ENCODE assay signal across 23 mouse cellular contexts in the genomic region with DNA sequence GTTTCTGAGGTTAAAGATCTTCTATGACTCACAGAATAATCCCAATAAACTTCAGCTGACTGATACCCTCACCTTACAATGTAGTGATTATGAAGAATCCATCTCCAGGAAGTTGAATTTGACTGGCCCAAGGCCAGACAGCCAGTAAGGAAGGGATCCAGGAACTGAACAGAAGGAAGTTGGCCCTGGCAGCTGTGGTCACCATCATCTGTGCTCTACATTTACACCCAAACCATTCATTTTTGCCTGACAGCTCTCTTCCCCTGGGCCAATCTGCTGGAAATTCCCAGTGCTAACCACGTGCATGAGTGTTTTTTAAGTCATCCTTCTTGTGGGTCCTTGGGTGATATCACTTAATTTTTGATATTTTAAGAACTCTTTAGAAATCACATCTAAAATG.
DNase-seq lines count a peak whose midpoint lies in the region; ATAC-seq and TF ChIP-seq lines count a peak whose summit lies in the region.
"Had no signal": no experiment of that assay in that cellular context is flagged by ENCODE, and none has a peak within 500 bp of the region (broad histone marks: within the 10 kb centered on the region; RNA-seq: fewer than 3 reads in every experiment).

No protein-coding gene starts in this region.

- TF ChIP-seq CTCF in kidney, adult 2 months (conservative IDR thresholded peaks at IDR 0.05; ENCODE audit: insufficient read depth, insufficient read length, low read depth, low read length) = no peak
- TF ChIP-seq CTCF in kidney, postnatal 0 days (IDR thresholded peaks at IDR 0.05; ENCODE audit: low read depth) = no peak

- TF ChIP-seq POLR2A in kidney, adult 2 months (IDR thresholded peaks at IDR 0.05; ENCODE audit: low read depth, low read length) = no peak

- peak; percentile 27 to 56 for DNase-seq in adrenal gland, adult (ENCODE audit: inconsistent age in 2 of 2, low spot score in 1 of 2)
- DNase-seq in adrenal gland, postnatal 4 days (ENCODE audit: low spot score in 2 of 2) = no peak
- peak; percentile 78 for DNase-seq in kidney, adult 2 months
- DNase-seq in kidney, postnatal 0 days (ENCODE audit: low spot score) = peak; percentile 25
- DNase-seq in large intestine, adult 2 months (ENCODE audit: low read depth, low spot score) = peak; percentile 2
- DNase-seq in urinary bladder, adult 18-20 months (ENCODE audit: low spot score in 2 of 2) = no peak
- DNase-seq: cerebellum, adult 11-12 months; cerebellum, postnatal 10 days; gastrocnemius, postnatal 36 days; heart, postnatal 36 days; lung, adult 18-20 months; lung, postnatal 10 days; retina, postnatal 1 day; thymus, postnatal 25 days had no signal

- no peak for ATAC-seq in kidney, embryonic 15.5 days (replicated peaks; ENCODE audit: low FRiP score)
- no peak for ATAC-seq in kidney, postnatal 0 days (replicated peaks; ENCODE audit: low FRiP score, low read depth)
- no peak for ATAC-seq in inflammation-experienced regulatory T-cells, adult 6 months
- ATAC-seq: forebrain, embryonic 13.5 days; liver, embryonic 12.5 days; midbrain, embryonic 13.5 days had no signal

- H3K9ac ChIP-seq in kidney, embryonic 15.5 days = no peak overlapping the region
- no peak overlapping the region for H3K9ac ChIP-seq in kidney, postnatal 0 days (ENCODE audit: low read depth, low read length)
- H3K9ac ChIP-seq: forebrain, embryonic 13.5 days; heart, embryonic 15.5 days; hindbrain, embryonic 13.5 days; limb, embryonic 13.5 days; liver, embryonic 12.5 days; midbrain, embryonic 13.5 days; neural tube, embryonic 12.5 days had no signal

- H3K27ac ChIP-seq in kidney, adult 2 months (ENCODE audit: insufficient read depth, low read depth, low read length) = no peak overlapping the region
- H3K27ac ChIP-seq in kidney, embryonic 15.5 days = no peak overlapping the region
- H3K27ac ChIP-seq in kidney, postnatal 0 days = no peak overlapping the region
- H3K27ac ChIP-seq: forebrain, embryonic 13.5 days; heart, embryonic 15.5 days; hindbrain, embryonic 13.5 days; limb, embryonic 13.5 days; liver, embryonic 12.5 days; midbrain, embryonic 13.5 days; neural tube, embryonic 12.5 days had no signal

- H3K9me3 ChIP-seq in kidney, embryonic 15.5 days (replicated peaks) = no peaks in the 10 kb centered on the region
- no peaks in the 10 kb centered on the region for H3K9me3 ChIP-seq in kidney, postnatal 0 days (replicated peaks; ENCODE audit: low read length)
- H3K9me3 ChIP-seq: forebrain, embryonic 13.5 days; heart, embryonic 15.5 days; hindbrain, embryonic 13.5 days; limb, embryonic 13.5 days; liver, embryonic 12.5 days; midbrain, embryonic 13.5 days; neural tube, embryonic 12.5 days had no signal

- no peaks in the 10 kb centered on the region for H3K36me3 ChIP-seq in kidney, adult 2 months (ENCODE audit: control insufficient read depth, insufficient read depth, low read length)
- H3K36me3 ChIP-seq in kidney, embryonic 15.5 days = no peaks in the 10 kb centered on the region
- no peaks in the 10 kb centered on the region for H3K36me3 ChIP-seq in kidney, postnatal 0 days (ENCODE audit: insufficient read depth, low read length)
- H3K36me3 ChIP-seq: heart, embryonic 15.5 days; hindbrain, embryonic 13.5 days; limb, embryonic 13.5 days; liver, embryonic 12.5 days; midbrain, embryonic 13.5 days; neural tube, embryonic 12.5 days had no signal

- H3K4me2 ChIP-seq in kidney, embryonic 15.5 days = no peak overlapping the region
- H3K4me2 ChIP-seq in kidney, postnatal 0 days (ENCODE audit: low read length) = no peak overlapping the region
- H3K4me2 ChIP-seq: forebrain, embryonic 13.5 days; heart, embryonic 15.5 days; hindbrain, embryonic 13.5 days; limb, embryonic 13.5 days; liver, embryonic 12.5 days; midbrain, embryonic 13.5 days; neural tube, embryonic 12.5 days had no signal

- H3K27me3 ChIP-seq in kidney, adult 2 months (replicated peaks; ENCODE audit: control insufficient read depth, insufficient read depth, low read length) = no peaks in the 10 kb centered on the region
- no peaks in the 10 kb centered on the region for H3K27me3 ChIP-seq in kidney, embryonic 15.5 days
- H3K27me3 ChIP-seq in kidney, postnatal 0 days (ENCODE audit: insufficient read depth, low read length) = no peaks in the 10 kb centered on the region
- H3K27me3 ChIP-seq: forebrain, embryonic 13.5 days; heart, embryonic 15.5 days; hindbrain, embryonic 13.5 days; limb, embryonic 13.5 days; liver, embryonic 12.5 days; midbrain, embryonic 13.5 days; neural tube, embryonic 12.5 days had no signal

- no peak overlapping the region for H3K4me3 ChIP-seq in kidney, adult 2 months (ENCODE audit: insufficient read depth, low read depth, low read length)
- H3K4me3 ChIP-seq in kidney, embryonic 15.5 days (replicated peaks) = no peak overlapping the region
- no peak overlapping the region for H3K4me3 ChIP-seq in kidney, postnatal 0 days (replicated peaks; ENCODE audit: low read depth, low read length)
- H3K4me3 ChIP-seq: forebrain, embryonic 13.5 days; heart, embryonic 15.5 days; hindbrain, embryonic 13.5 days; limb, embryonic 13.5 days; liver, embryonic 12.5 days; midbrain, embryonic 13.5 days; neural tube, embryonic 12.5 days had no signal

- WGBS in kidney, adult 2 months = 44% methylated on average over 1 of the region's 1 CpGs
- WGBS in kidney, embryonic 15.5 days = 74% methylated on average over 1 of the region's 1 CpGs
- 52% methylated on average over 1 of the region's 1 CpGs for WGBS in kidney, postnatal 0 days
- 45% methylated on average over 1 of the region's 1 CpGs for WGBS in large intestine, adult 2 months

- no peaks in the 10 kb centered on the region for H3K4me1 ChIP-seq in kidney, adult 2 months (ENCODE audit: control insufficient read depth, insufficient read depth, low read length)
- H3K4me1 ChIP-seq in kidney, embryonic 15.5 days = peaks cover 6% of the 10 kb centered on the region; the same call in 1 of the 2 replicates
- H3K4me1 ChIP-seq in kidney, postnatal 0 days (replicated peaks; ENCODE audit: insufficient read depth, low read length) = no peaks in the 10 kb centered on the region
- H3K4me1 ChIP-seq: liver, embryonic 12.5 days had no signal

Comparison
In these comparisons a context has a peak if more than half of its experiments do, and no peak if none do; other contexts are left out.
1. DNase-seq: peak in adrenal gland, adult (2 of 2), kidney, adult 2 months (single experiment), kidney, postnatal 0 days (single experiment) and large intestine, adult 2 months (single experiment); none in adrenal gland, postnatal 4 days (0 of 2) and urinary bladder, adult 18-20 months (0 of 2).